Mouse (Mus musculus): Measurements from ENCODE around the gene Pias1. TPM values are rescaled to one million over a fixed set of nuclear protein-coding genes. Genes with fewer than 3 reads are reported as not detected.

The Pias1 gene
- polyA plus RNA-seq, 1 experiment from 2014 or later: 46.4 TPM

Other genes with a start within 250 kb of the Pias1 start
- 16.2 and 16.7 TPM in 2 replicates for gene Fem1b, start 176.0 kb downstream of the Pias1 start, polyA plus RNA-seq (2015; fragmentation: Nextera tagmentation; extraction: Ambion mirVana)
- gene Cln6, start 149.1 kb downstream of the Pias1 start, polyA plus RNA-seq (2015; fragmentation: Nextera tagmentation; extraction: Ambion mirVana): 29.6 and 30.6 TPM in 2 replicates
- gene Calml4, start 129.8 kb downstream of the Pias1 start, polyA plus RNA-seq (2015; fragmentation: Nextera tagmentation; extraction: Ambion mirVana): 193 and 202 TPM in 2 replicates
- not detected in 2 replicates for gene Skor1, start 161.0 kb upstream of the Pias1 start, polyA plus RNA-seq (2015; fragmentation: Nextera tagmentation; extraction: Ambion mirVana)